Mouse (Mus musculus) thymus, postnatal 4 days (tissue): ENCODE data around the gene Lamc2.

Source experiments
- DNase-seq: peaks from one replicate; pipeline ENCODE4 v3.0.0; 2021

Gene Lamc2

GRCm38 (mm10) chr1:153185828-153186803, at the start of gene Lamc2:
TSS of gene Lamc2 (minus strand) at chr1:153186447.
- peak; percentile 55 for DNase-seq

GRCm38 (mm10) chr1:153235576-153235975, 49.3 kb upstream of the Lamc2 start:
- DNase-seq, result no peak

- DNase-seq, result no peak
Measured at GRCm38 (mm10) chr1:153231681-153232080, 45.4 kb upstream of the Lamc2 start.

GRCm38 (mm10) chr1:153227916-153228315, 41.7 kb upstream of the Lamc2 start:
- DNase-seq, result no peak

GRCm38 (mm10) chr1:153227096-153227495, 40.8 kb upstream of the Lamc2 start:
- no peak for DNase-seq

GRCm38 (mm10) chr1:153225786-153226725, 39.8 kb upstream of the Lamc2 start:
- DNase-seq, result no peak

- DNase-seq, result no peak
Measured at GRCm38 (mm10) chr1:153224331-153224730, 38.1 kb upstream of the Lamc2 start.

- no peak for DNase-seq
Measured at GRCm38 (mm10) chr1:153219376-153219775, 33.1 kb upstream of the Lamc2 start.

- DNase-seq, result no peak
Measured at GRCm38 (mm10) chr1:153216516-153216915, 30.3 kb upstream of the Lamc2 start.

GRCm38 (mm10) chr1:153215676-153216075, 29.4 kb upstream of the Lamc2 start:
- peak; percentile 57 for DNase-seq

- no peak for DNase-seq
Measured at GRCm38 (mm10) chr1:153210992-153211391, 24.7 kb upstream of the Lamc2 start.

- no peak for DNase-seq
Measured at GRCm38 (mm10) chr1:153210198-153210597, 24.0 kb upstream of the Lamc2 start.

- DNase-seq, result no peak
Measured at GRCm38 (mm10) chr1:153202195-153202594, 15.9 kb upstream of the Lamc2 start.

- no peak for DNase-seq
Measured at GRCm38 (mm10) chr1:153201448-153201847, 15.2 kb upstream of the Lamc2 start.

GRCm38 (mm10) chr1:153197316-153197850, 11.1 kb upstream of the Lamc2 start:
- no peak for DNase-seq

- DNase-seq, result no peak
Measured at GRCm38 (mm10) chr1:153192945-153193344, 6.7 kb upstream of the Lamc2 start.

GRCm38 (mm10) chr1:153192379-153192778, 6.1 kb upstream of the Lamc2 start:
- DNase-seq, result no peak

- no peak for DNase-seq
Measured at GRCm38 (mm10) chr1:153191943-153192329, 5.7 kb upstream of the Lamc2 start.

GRCm38 (mm10) chr1:153191237-153191942, 5.1 kb upstream of the Lamc2 start:
- no peak for DNase-seq

- DNase-seq, result no peak
Measured at GRCm38 (mm10) chr1:153188081-153188480, 1.8 kb upstream of the Lamc2 start.

- DNase-seq, result no peak
Measured at GRCm38 (mm10) chr1:153180586-153181289, 5.5 kb downstream of the Lamc2 start.

GRCm38 (mm10) chr1:153180160-153180559, 6.1 kb downstream of the Lamc2 start:
- no peak for DNase-seq
